Mouse (Mus musculus): ENCODE measurements at regions not wholly inside any gene's neighbourhood (a gene's known extent, or its start where the extent isn't known, plus 50 kb on each side); places are given as distances from the start of the nearest gene placed in this dataset.

DNA sequence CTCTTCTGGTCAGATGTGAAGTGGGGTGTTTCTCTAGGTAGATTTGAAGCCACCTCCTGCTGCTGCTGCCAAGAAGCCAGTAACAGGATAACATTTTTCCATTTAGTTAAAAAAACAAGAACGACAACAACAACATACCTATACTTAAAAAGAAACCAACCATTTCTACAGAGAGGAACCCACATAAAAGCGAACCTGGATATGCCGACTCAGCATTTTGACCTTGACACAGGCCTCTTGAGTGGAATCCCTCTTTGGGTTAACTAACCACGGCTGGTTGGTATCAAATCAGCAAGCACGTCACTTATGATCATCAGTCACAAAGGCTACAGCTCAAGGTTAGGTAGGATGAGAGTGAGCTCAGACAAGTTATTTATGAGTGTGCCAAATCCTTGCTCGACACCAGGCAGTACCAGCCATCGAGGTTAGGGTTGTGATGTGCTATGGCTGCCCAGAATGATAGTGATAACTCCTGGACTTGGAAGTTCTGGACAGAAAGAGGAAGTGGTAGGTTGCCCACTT is 269.7 kb downstream of the Cbln1 start:
- no peak for TF ChIP-seq POLR2A (IDR thresholded peaks at IDR 0.05; ENCODE audit: control insufficient read depth in 1 of 2, insufficient read depth in 1 of 2, low read depth in 1 of 2, low read length in 2 of 2, poor library complexity in 1 of 2)
- TF ChIP-seq BHLHE40 (IDR thresholded peaks at IDR 0.05; ENCODE audit: borderline replicate concordance, low read depth, low read length), result no peak
